Mouse (Mus musculus) hindbrain, embryonic 16.5 days (tissue): ENCODE data around the gene Gapdh. TPM values are rescaled to one million over a fixed set of nuclear protein-coding genes. Genes with fewer than 3 reads are reported as not detected.

Source experiments
- ATAC-seq: fragments of 200-750 bp; cut with Nextera tagmentation; 2 replicates; pipeline ENCODE4 v1.8.0; 2017; ENCODE audit warnings: moderate TSS enrichment, moderate library complexity
- H3K27ac ChIP-seq: fragments of 300-500 bp; sonication (generic); 2 replicates; pipeline ENCODE4 v1.5.1; 2014; ENCODE audit warnings: low read depth, mild to moderate bottlenecking, control low read depth, low read length, moderate library complexity
- H3K27me3 ChIP-seq: fragments of 300-500 bp; sonication (generic); replicated peaks from 2 replicates; pipeline ENCODE4 v1.6.1; 2014; ENCODE audit warnings: low read length; ENCODE audit not compliant: control insufficient read depth, insufficient read depth
- H3K36me3 ChIP-seq: fragments of 300-500 bp; sonication (generic); 2 replicates; pipeline ENCODE4 v1.6.1; 2014; ENCODE audit warnings: mild to moderate bottlenecking, low read length, moderate library complexity, mixed read lengths; ENCODE audit not compliant: control insufficient read depth, insufficient read depth
- H3K4me1 ChIP-seq: fragments of 300-500 bp; sonication (generic); 2 replicates; pipeline ENCODE4 v1.6.1; 2014; ENCODE audit warnings: low read depth, low read length; ENCODE audit not compliant: control insufficient read depth, insufficient read depth
- H3K4me2 ChIP-seq: fragments of 300-500 bp; sonication (generic); 2 replicates; pipeline ENCODE4 v1.6.1; 2014; ENCODE audit warnings: mild to moderate bottlenecking, low read length, control low read depth, moderate library complexity
- H3K4me3 ChIP-seq: fragments of 300-500 bp; sonication (generic); 2 replicates; pipeline ENCODE4 v1.5.1; 2014; ENCODE audit warnings: mild to moderate bottlenecking, low read length, control low read depth, moderate library complexity
- H3K9ac ChIP-seq: fragments of 300-500 bp; sonication (generic); 2 replicates; pipeline ENCODE4 v1.6.1; 2014; ENCODE audit warnings: low read depth, mild to moderate bottlenecking, control low read depth, low read length, moderate library complexity
- H3K9me3 ChIP-seq: fragments of 300-500 bp; sonication (generic); 2 replicates; pipeline ENCODE4 v1.6.1; 2014; ENCODE audit warnings: mild to moderate bottlenecking, low read length, moderate library complexity; ENCODE audit not compliant: control insufficient read depth
- WGBS: fragments of 180-500 bp; shearing (Covaris S2); extraction: QIAGEN DNeasy Blood & Tissue Kit; methylation state at CpG from one replicate; pipeline ENCODE4 v1.1.7; 2014; 5-methylcytosine and 5-hydroxymethylcytosine counted together
- polyA plus RNA-seq: library from polyadenylated mRNA; unstranded; fragments of >200 nt; fragmentation: Nextera tagmentation; extraction: Ambion mirVana; gene quantifications from 2 replicates; pipeline ENCODE4 v1.2.1, GENCODE M21; 2015

Gapdh gene
- polyA plus RNA-seq, 1 experiment from 2014 or later = 1,587 TPM

DNA sequence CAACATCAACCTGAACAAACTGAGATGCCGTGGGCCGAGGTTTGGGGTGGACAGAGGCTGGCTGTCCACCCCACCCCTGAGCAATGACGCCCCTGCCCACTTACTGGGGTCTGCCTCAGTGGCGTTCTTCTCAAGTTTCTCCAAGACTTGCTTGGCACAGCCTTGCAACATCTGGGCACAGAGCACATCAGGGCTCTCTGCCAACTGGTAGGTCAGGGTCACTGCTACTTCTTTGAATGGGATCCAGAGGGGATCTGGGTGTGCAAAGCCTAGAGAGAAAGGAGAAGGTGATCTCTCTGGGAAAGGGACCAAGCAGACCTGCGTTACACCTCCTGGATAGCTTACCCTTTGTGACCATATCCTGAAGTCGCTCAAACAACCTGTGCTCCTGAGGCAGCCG lies 7.0 kb upstream of the Gapdh start:
- Histone ChIP-seq H3K4me2 (no peak overlapping the region), H3K27me3 (no peaks in the 10 kb centered on the region), H3K4me3 (no peak overlapping the region), H3K9me3 (no peaks in the 10 kb centered on the region), H3K4me1 (no peaks in the 10 kb centered on the region), H3K36me3 (peaks cover 63% of the 10 kb centered on the region), H3K27ac (no peak overlapping the region), H3K9ac (no peak overlapping the region)
- no peak for ATAC-seq
- 96% methylated on average over 7 of the region's 7 CpGs for WGBS

- no peak overlapping the region for H3K9ac ChIP-seq
- H3K27me3 ChIP-seq = no peaks in the 10 kb centered on the region
- H3K9me3 ChIP-seq = no peaks in the 10 kb centered on the region
- H3K4me2 ChIP-seq = no peak overlapping the region
- no peak overlapping the region for H3K4me3 ChIP-seq
- 79% methylated on average over 2 of the region's 2 CpGs for WGBS
- H3K36me3 ChIP-seq = peaks cover 56% of the 10 kb centered on the region
- peaks cover 2% of the 10 kb centered on the region for H3K4me1 ChIP-seq
- ATAC-seq = no peak
- H3K27ac ChIP-seq = no peak overlapping the region
These were observed 6.2 kb upstream of the Gapdh start for GRCm38 (mm10) chr6:125172474-125172873.

GRCm38 (mm10) chr6:125170194-125170593 lies 3.9 kb upstream of the Gapdh start:
- Histone ChIP-seq H3K4me2 (no peak overlapping the region), H3K9me3 (no peaks in the 10 kb centered on the region), H3K27ac (no peak overlapping the region), H3K36me3 (peaks cover 42% of the 10 kb centered on the region), H3K27me3 (no peaks in the 10 kb centered on the region), H3K4me1 (peaks cover 15% of the 10 kb centered on the region), H3K9ac (no peak overlapping the region), H3K4me3 (no peak overlapping the region)
- no peak for ATAC-seq
- WGBS = 81% methylated on average over 6 of the region's 6 CpGs

- 92% methylated on average over 14 of the region's 14 CpGs for WGBS
- no peaks in the 10 kb centered on the region for H3K27me3 ChIP-seq
- no peak overlapping the region for H3K9ac ChIP-seq
- peaks cover 29% of the 10 kb centered on the region for H3K36me3 ChIP-seq
- no peak overlapping the region for H3K27ac ChIP-seq
- peaks cover 25% of the 10 kb centered on the region for H3K4me1 ChIP-seq
- no peak overlapping the region for H3K4me3 ChIP-seq
- ATAC-seq = no peak
- H3K4me2 ChIP-seq = no peak overlapping the region
- no peaks in the 10 kb centered on the region for H3K9me3 ChIP-seq
These were observed 1.8 kb upstream of the Gapdh start for GRCm38 (mm10) chr6:125168086-125168485.

- peak overlapping the region; percentile 96 for H3K4me3 ChIP-seq
- 0 out of 2 replicates have a peak, but pooled peaks have one; percentile 14 for ATAC-seq
- peak overlapping the region; percentile 94 for H3K27ac ChIP-seq
- no peaks in the 10 kb centered on the region for H3K9me3 ChIP-seq
- H3K27me3 ChIP-seq = no peaks in the 10 kb centered on the region
- H3K4me1 ChIP-seq = peaks cover 25% of the 10 kb centered on the region
- H3K4me2 ChIP-seq = peak overlapping the region; percentile 90
- peaks cover 25% of the 10 kb centered on the region; the same call in 1 of the 2 replicates for H3K36me3 ChIP-seq
- WGBS = 21% methylated on average over 9 of the region's 10 CpGs
- H3K9ac ChIP-seq = peak overlapping the region; percentile 92
These were observed 789 bp upstream of the Gapdh start for GRCm38 (mm10) chr6:125166861-125167650.

DNA sequence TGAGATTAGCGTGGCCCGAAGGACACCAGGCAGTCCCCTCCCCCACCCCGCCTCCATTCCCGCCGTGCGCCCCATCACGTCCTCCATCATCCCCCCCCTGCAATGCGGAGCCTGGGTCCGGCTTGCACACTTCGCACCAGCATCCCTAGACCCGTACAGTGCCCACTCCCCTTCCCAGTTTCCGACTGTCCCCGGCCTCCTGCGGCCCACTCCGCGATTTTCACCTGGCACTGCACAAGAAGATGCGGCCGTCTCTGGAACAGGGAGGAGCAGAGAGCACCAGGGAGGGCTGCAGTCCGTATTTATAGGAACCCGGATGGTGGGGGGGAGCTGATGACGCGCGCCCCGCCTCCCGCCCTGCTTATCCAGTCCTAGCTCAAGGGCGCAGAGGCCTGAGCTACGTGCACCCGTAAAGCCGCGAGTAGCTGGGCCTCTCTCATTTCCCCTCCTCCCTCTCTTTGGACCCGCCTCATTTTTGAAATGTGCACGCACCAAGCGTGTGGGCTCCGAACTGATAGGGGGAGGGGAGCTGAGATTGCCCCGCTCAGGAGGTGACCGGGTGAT lies 857 bp downstream of the Gapdh start:
- peaks cover 29% of the 10 kb centered on the region for H3K4me1 ChIP-seq
- WGBS = under 1% methylated on average over 33 of the region's 36 CpGs

GRCm38 (mm10) chr6:125164672-125165327 lies 1.5 kb downstream of the Gapdh start:
- Histone ChIP-seq H3K9ac (peak overlapping the region; percentile 92), H3K4me3 (peak overlapping the region; percentile 96), H3K4me1 (peaks cover 29% of the 10 kb centered on the region), H3K27me3 (no peaks in the 10 kb centered on the region), H3K36me3 (peaks cover 7% of the 10 kb centered on the region), H3K9me3 (no peaks in the 10 kb centered on the region), H3K27ac (peak overlapping the region; percentile 94), H3K4me2 (peak overlapping the region; percentile 90)
- peak; percentile 32 for ATAC-seq
- under 1% methylated on average over 37 of the region's 39 CpGs for WGBS

More for the DNA sequence above, 857 bp downstream of the Gapdh start:
- Histone ChIP-seq H3K9me3 (no peaks in the 10 kb centered on the region), H3K4me2 (peak overlapping the region; percentile 90), H3K27ac (peak overlapping the region; percentile 94), H3K36me3 (peaks cover 12% of the 10 kb centered on the region), H3K4me3 (peak overlapping the region; percentile 96), H3K27me3 (no peaks in the 10 kb centered on the region), H3K9ac (peak overlapping the region; percentile 92)
- ATAC-seq = peak; percentile 93

DNA sequence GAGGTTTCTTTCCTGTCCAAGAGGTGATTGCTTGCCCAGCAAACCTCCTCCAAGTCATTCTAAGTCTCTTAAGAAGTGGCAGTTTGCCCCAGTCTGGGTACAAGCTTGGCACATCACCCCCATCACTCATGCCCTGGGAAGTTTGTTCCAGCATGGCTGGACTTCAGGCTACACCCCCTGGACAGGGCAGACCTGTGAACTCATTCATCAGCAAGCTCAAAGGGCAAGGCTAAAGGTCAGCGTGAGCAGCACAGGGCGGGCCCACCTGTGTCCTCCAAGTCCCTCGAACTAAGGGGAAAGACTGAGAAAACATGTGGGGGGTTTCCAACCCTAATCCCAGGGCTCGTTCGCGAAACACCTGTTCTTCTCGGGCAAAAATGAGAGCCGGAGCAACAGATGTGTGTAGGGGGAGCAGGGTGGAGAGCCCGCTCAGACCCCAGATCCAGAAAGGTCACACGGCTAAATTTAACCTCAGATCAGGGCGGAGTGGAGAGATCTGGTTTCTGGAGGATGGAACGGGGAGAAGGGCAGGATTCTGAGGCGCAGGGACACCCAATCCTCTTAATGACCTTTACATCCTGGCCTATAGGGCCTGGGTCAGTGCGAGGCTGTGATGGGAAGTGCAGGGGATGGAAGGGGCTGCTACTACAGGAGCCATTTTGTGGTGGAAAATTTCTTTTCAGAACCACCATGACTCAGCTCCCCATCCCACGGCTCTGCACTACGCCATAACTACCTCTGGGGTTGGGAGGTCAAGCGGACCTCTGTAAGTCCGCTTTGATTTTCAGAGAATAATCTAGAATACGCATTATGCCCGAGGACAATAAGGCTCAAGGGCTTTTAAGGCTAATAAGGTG lies 2.2 kb downstream of the Gapdh start:
- H3K4me2 ChIP-seq = peak overlapping the region; percentile 90
- H3K27me3 ChIP-seq = no peaks in the 10 kb centered on the region
- peak overlapping the region; percentile 92 for H3K9ac ChIP-seq
- no peaks in the 10 kb centered on the region for H3K9me3 ChIP-seq
- 8% methylated on average over 20 of the region's 20 CpGs for WGBS
- H3K36me3 ChIP-seq = peaks cover 6% of the 10 kb centered on the region; the same call in 1 of the 2 replicates
- H3K27ac ChIP-seq = peak overlapping the region; percentile 94
- ATAC-seq = no peak
- H3K4me1 ChIP-seq = peaks cover 29% of the 10 kb centered on the region
- H3K4me3 ChIP-seq = peak overlapping the region; percentile 96
